Mouse (Mus musculus) small intestine, adult 2 months (tissue): ENCODE data around the gene Ptcd2.

Source experiments
- CTCF ChIP-seq: fragments of 200-500 bp; IDR thresholded peaks from 2 replicates; pipeline ENCODE4 v1.5.1; 2012; ENCODE audit warnings: low read depth, mild to moderate bottlenecking, control low read depth, inconsistent platforms, low read length, moderate library complexity, mixed read lengths; ENCODE audit not compliant: insufficient replicate concordance, insufficient read length; ENCODE audit errors: extremely low read depth
- POLR2A ChIP-seq: fragments of 200-500 bp; IDR thresholded peaks from 2 replicates; pipeline ENCODE4 v1.6.1; 2012; ENCODE audit warnings: low read depth, mild to moderate bottlenecking, control low read depth, inconsistent platforms, low read length, moderate library complexity

- TF ChIP-seq POLR2A: no peak
- TF ChIP-seq CTCF: no peak
These were observed 41.8 kb upstream of the Ptcd2 start for GRCm38 (mm10) chr13:99386341-99386740.
